Mouse (Mus musculus) bone marrow, adult 2 months (tissue): ENCODE results near the gene Pyurf. TPM values are rescaled to one million over a fixed set of nuclear protein-coding genes. Genes with fewer than 3 reads are reported as not detected.

Experiments used
- H3K27ac ChIP-seq: fragments of 200-500 bp; 2 replicates; pipeline ENCODE4 v1.5.1; 2012; ENCODE audit warnings: low read depth, mild to moderate bottlenecking, control low read depth, inconsistent platforms, low read length; ENCODE audit not compliant: control insufficient read depth, poor library complexity, insufficient read depth
- H3K4me1 ChIP-seq: fragments of 200-500 bp; 2 replicates; pipeline ENCODE4 v1.6.1; 2011; ENCODE audit warnings: low read length; ENCODE audit not compliant: control insufficient read depth, insufficient read depth
- H3K4me3 ChIP-seq: fragments of 200-500 bp; replicated peaks from 2 replicates; pipeline ENCODE3; 2011; ENCODE audit warnings: mild to moderate bottlenecking, low read depth, low read length, control low read depth; ENCODE audit not compliant: control insufficient read depth
- CTCF ChIP-seq: fragments of 200-500 bp; IDR thresholded peaks from 2 replicates; pipeline ENCODE4 v1.5.1; 2011; ENCODE audit warnings: low read length, control low read depth; ENCODE audit not compliant: control insufficient read depth, insufficient read depth
- POLR2A ChIP-seq: fragments of 200-500 bp; IDR thresholded peaks from 2 replicates; pipeline ENCODE4 v1.6.1; 2011; ENCODE audit warnings: low read depth, mild to moderate bottlenecking, control low read depth, low read length, borderline replicate concordance; ENCODE audit not compliant: control insufficient read depth
- WGBS: fragments of 180-500 bp; shearing (Covaris S2); methylation state at CpG from one replicate; pipeline ENCODE4 v1.1.7; 2018; 5-methylcytosine and 5-hydroxymethylcytosine counted together
- polyA plus RNA-seq: library from polyadenylated mRNA; stranded (reverse); fragments of >200 nt; gene quantifications from 2 replicates; pipeline ENCODE4 v1.2.4, GENCODE M21; 2011; ENCODE audit warnings: low replicate concordance; ENCODE audit not compliant: missing spikeins, insufficient read depth, insufficient read length

The Pyurf gene
- polyA plus RNA-seq, 1 experiment, result 2.3 TPM

GRCm38 (mm10) chr6:57693116-57693515 lies 1.2 kb upstream of the Pyurf start:
- no peaks in the 10 kb centered on the region for H3K4me1 ChIP-seq
- 85% methylated on average over 3 of the region's 3 CpGs for WGBS
- no peak for TF ChIP-seq CTCF
- no peak for TF ChIP-seq POLR2A
- H3K27ac ChIP-seq, result no peak overlapping the region
- no peak overlapping the region for H3K4me3 ChIP-seq

DNA sequence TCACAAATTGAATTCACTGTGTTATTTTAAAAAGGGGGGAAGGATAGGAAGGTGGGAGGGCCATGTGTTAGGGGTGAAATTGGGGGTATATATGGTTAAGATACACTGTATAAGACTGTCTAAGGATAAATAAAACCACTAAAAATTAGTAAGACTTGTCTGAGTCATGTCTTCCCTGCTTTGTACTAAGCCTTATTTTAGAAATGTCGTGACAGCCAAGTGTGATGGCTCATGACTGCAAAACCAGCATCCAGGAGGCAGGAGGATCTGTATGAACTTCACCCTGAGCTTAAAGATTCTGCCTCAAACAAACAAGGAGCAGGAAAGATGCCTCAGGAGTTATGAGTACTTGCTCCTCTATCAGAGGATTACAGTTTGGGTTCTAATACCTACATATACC lies 7.7 kb downstream of the Pyurf start:
- H3K27ac ChIP-seq, result no peak overlapping the region
- no peaks in the 10 kb centered on the region for H3K4me1 ChIP-seq
- no peak overlapping the region for H3K4me3 ChIP-seq
- WGBS, result 93% methylated on average over 1 of the region's 1 CpGs
- TF ChIP-seq POLR2A (no peak), CTCF (no peak)

DNA sequence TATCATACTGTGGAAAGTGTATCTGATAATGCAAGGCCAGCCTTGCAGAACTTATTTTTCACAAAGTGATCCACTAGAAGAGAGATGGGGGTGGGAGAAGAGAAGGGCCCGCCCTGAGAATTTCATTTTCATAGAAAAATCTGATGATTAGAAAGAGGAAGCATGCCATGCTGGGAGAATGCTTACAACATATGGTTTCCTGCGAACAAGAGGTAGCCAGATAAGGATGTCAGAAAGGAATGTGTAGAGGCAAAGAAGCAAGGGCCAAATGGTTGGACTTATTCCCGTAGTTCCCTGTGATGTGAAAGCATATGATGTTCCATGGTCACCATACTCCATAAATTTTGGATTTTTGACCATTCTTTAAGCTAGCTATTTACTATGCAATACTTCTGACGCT lies 30.6 kb downstream of the Pyurf start:
- Histone ChIP-seq H3K27ac (no peak overlapping the region), H3K4me1 (no peaks in the 10 kb centered on the region), H3K4me3 (no peak overlapping the region)
- WGBS, result 38% methylated on average over 4 of the region's 4 CpGs
- TF ChIP-seq POLR2A (no peak), CTCF (no peak)

GRCm38 (mm10) chr6:57647256-57647655 lies 44.6 kb downstream of the Pyurf start:
- 75% methylated on average over 1 of the region's 1 CpGs for WGBS

GRCm38 (mm10) chr6:57641789-57642188 lies 50.1 kb downstream of the Pyurf start:
- no peak overlapping the region for H3K27ac ChIP-seq
- H3K4me1 ChIP-seq, result no peaks in the 10 kb centered on the region
- WGBS, result 6% methylated on average over 4 of the region's 4 CpGs
- H3K4me3 ChIP-seq, result no peak overlapping the region
- TF ChIP-seq POLR2A (no peak), CTCF (no peak)

More at GRCm38 (mm10) chr6:57647256-57647655, 44.6 kb downstream of the Pyurf start:
- no peak overlapping the region for H3K4me3 ChIP-seq
- no peak overlapping the region for H3K27ac ChIP-seq
- no peak for TF ChIP-seq POLR2A
- no peak for TF ChIP-seq CTCF
- no peaks in the 10 kb centered on the region for H3K4me1 ChIP-seq

- WGBS, result 73% methylated on average over 1 of the region's 1 CpGs
- no peak overlapping the region for H3K27ac ChIP-seq
Measured at GRCm38 (mm10) chr6:57639531-57639930, 52.3 kb downstream of the Pyurf start.

More at GRCm38 (mm10) chr6:57639531-57639930, 52.3 kb downstream of the Pyurf start:
- TF ChIP-seq CTCF, result no peak
- no peak for TF ChIP-seq POLR2A
- Histone ChIP-seq H3K4me3 (no peak overlapping the region), H3K4me1 (no peaks in the 10 kb centered on the region)

Other genes with a start within 250 kb of the Pyurf start
- gene Ppm1k, start 156.6 kb downstream of the Pyurf start, polyA plus RNA-seq, result 1.4 and 3.0 TPM in 2 replicates
- gene Herc6, start 111.1 kb downstream of the Pyurf start, polyA plus RNA-seq, result 25.0 and 26.4 TPM in 2 replicates
- gene Lancl2, start 10.5 kb upstream of the Pyurf start, polyA plus RNA-seq, result 6.5 and 12.2 TPM in 2 replicates
- 53.6 and 71.9 TPM in 2 replicates for gene Vopp1, start 133.1 kb upstream of the Pyurf start, polyA plus RNA-seq
- not detected in 2 replicates for gene Vmn1r21, start 158.3 kb upstream of the Pyurf start, polyA plus RNA-seq
- gene Vmn1r22, start 215.9 kb upstream of the Pyurf start, polyA plus RNA-seq, result not detected in 2 replicates
- gene Vmn1r23, start 234.8 kb upstream of the Pyurf start, polyA plus RNA-seq, result not detected in 2 replicates